Mouse (Mus musculus): ENCODE results near the gene Gm4201. TPM values are rescaled to one million over a fixed set of nuclear protein-coding genes. Genes with fewer than 3 reads are reported as not detected.
"Not testable (repeated sequence)": the region's sequence is repeated elsewhere in the genome, so short reads cannot be mapped to it uniquely, and the experiment has no call there.

Gm4201 gene
- total RNA-seq (2022), result not detected

DNA sequence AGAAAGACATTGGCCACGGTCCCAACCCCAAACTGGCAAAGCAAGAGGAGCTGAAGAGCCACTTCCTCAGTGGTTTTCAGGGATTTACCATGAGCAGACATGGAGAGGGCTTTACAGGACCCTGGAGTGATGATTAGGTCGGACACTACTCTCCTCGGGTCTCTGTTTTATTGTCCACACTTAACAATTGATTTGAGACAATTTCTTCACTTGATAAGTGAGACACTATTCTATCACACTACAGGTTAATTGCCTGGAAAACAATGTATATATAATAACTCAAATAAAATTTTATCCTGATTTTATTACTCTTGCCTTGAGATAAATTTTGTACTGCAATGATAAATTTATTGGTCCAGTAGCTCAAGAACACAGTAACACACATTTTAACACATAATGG, at the start of gene Gm4201:
TSS of gene Gm4201 (minus strand) at position 101 of the 400 bp plus-strand sequence.
- DNase-seq, result not testable (repeated sequence)

DNA sequence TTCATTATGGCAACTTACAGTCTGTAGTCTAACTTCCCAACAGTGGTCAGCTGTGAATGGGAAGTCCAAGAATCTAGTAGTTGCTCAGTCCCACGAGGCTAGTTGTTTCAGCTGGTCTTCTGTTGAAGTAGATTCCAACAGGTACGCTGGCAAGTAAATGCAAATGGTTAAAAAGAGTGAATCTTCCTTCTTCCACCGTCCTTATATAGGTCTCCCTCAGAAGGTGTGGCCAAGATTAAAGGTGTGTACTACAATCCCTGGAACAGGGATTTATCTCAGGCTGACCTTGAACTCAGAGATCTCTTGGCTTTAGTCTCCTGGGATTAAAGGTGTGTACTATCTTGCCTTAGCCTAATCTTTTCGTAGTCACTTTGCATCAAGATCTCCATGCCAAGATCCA, 22.9 kb upstream of the Gm4201 start, which contains the start of gene Gm4565:
TSS of gene Gm4565 (minus strand) at position 101 of the 400 bp plus-strand sequence.
- not testable (repeated sequence) for DNase-seq

DNA sequence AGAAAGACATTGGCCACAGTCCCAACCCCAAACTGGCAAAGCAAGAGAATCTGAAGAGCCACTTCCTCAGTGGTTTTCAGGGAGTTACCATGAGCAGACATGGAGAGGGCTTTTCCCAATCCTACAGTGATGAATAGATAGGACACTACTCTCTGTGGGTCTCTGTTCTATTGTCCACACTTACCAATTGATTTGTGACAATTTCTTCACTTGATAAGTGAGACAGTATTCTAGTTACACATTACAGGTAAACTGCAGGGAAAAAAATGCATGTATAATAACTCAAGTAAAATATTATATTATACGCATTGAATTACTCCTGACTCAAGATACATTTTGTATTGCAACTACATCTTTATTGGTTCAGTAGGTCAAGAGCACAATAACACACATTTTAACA, 30.4 kb downstream of the Gm4201 start, which contains the start of gene Gm8677:
TSS of gene Gm8677 (minus strand) at position 101 of the 400 bp plus-strand sequence.
- DNase-seq, result not testable (repeated sequence)

DNA sequence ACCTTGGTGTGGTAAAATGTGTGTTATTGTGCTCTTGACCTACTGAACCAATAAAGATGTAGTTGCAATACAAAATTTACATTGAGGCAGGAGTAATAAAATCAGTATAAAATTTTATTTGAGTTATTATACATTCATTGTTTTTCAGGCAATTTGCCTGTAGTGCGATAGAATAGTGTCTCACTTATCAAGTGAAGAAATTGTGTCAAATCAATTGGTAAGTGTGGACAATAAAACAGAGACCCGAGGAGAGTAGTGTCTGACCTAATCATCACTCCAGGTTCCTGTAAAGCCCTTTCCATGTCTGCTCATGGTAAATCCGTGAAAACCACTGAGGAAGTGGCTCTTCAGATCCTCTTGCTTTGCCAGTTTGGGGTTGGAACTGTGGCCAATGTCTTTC, 42.5 kb downstream of the Gm4201 start, which contains the start of gene Vmn1r152:
TSS of gene Vmn1r152 (plus strand) at position 301 of the 400 bp plus-strand sequence.
- DNase-seq, result not testable (repeated sequence)

Other genes starting within 250 kb of the Gm4201 start
- not detected for gene Gm4187, start 235.6 kb downstream of the Gm4201 start, total RNA-seq (2022)
- not detected for gene Gm8660, start 194.3 kb downstream of the Gm4201 start, total RNA-seq (2022)
- gene Vmn1r148, start 151.8 kb downstream of the Gm4201 start, total RNA-seq (2022), result not detected
- not detected for gene Vmn1r149, start 127.1 kb downstream of the Gm4201 start, total RNA-seq (2022)
- gene Gm10665, start 101.3 kb downstream of the Gm4201 start, total RNA-seq (2022), result not detected
- gene Vmn1r151, start 65.7 kb downstream of the Gm4201 start, total RNA-seq (2022), result not detected
- not detected for gene Vmn1r152, start 42.4 kb downstream of the Gm4201 start, total RNA-seq (2022)
- gene Gm8677, start 30.5 kb downstream of the Gm4201 start, total RNA-seq (2022), result not detected
- gene Gm4565, start 22.8 kb upstream of the Gm4201 start, total RNA-seq (2022), result not detected
- gene Vmn1r155, start 92.7 kb upstream of the Gm4201 start, total RNA-seq (2022), result not detected
- not detected for gene Gm8693, start 127.0 kb upstream of the Gm4201 start, total RNA-seq (2022)
- gene Gm4567, start 154.4 kb upstream of the Gm4201 start, total RNA-seq (2022), result not detected
- not detected for gene Vmn1r157, start 196.4 kb upstream of the Gm4201 start, total RNA-seq (2022)
- gene Vmn1r158, start 225.4 kb upstream of the Gm4201 start, total RNA-seq (2022), result not detected

Data from adrenal gland, adult 8-10 months (tissue).